Mouse (Mus musculus): Measurements from ENCODE around the gene Hdac11. TPM values are rescaled to one million over a fixed set of nuclear protein-coding genes. Genes with fewer than 3 reads are reported as not detected.

Hdac11 gene
- polyA plus RNA-seq, 1 experiment = 18.4 TPM

DNA sequence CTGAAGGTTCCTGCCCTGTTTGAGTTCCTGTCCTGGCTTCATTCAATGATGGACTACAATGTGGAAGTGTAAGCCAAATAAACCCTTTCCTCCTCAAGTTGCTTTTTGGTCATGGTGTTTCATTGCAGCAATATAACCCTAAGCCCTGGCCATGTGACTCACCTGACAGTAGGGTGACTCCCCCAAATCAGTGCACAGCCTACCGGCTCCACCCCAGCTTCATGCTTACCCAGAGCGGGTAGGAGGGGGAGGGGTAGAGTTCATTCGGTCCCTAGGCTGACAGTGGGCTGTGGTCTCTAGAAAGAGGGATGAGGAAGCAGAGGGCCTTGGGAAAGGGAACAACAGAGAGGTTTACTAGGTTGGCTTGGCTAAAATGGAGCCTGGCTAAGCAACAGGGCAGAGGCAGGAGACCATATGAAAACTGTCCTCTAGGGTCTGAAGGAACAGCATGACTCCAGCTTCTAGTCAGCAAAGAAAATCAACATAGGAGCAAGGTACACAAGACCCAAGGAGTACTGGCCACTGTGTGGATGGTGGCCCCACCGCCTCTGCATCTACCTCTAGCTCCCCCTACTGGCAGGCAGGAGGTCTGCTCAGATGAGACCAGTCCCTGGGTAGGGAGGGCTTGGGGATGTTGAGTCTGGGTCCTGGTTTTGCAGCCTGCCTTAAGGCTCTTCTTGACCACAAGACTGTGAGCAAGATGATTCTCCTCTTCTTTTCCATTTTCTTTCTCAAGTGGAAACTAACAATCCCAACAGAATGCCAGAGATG lies 29.9 kb downstream of the Hdac11 start:
- Histone ChIP-seq H3K4me3 (replicated peaks; ENCODE audit: extremely low read depth, low read depth, low read length) (no peak overlapping the region), H3K4me1 (ENCODE audit: control insufficient read depth, insufficient read depth, low read length) (peaks cover 7% of the 10 kb centered on the region; the same call in 1 of the 2 replicates)
- peak; percentile 81 for TF ChIP-seq CTCF (IDR thresholded peaks at IDR 0.05; ENCODE audit: insufficient read depth, low read length)
- no peak for TF ChIP-seq POLR2A (IDR thresholded peaks at IDR 0.05; ENCODE audit: borderline replicate concordance, extremely low read depth, low read depth, low read length)
- 61% methylated on average over 4 of the region's 4 CpGs for WGBS
- DNase-seq = no peak

DNA sequence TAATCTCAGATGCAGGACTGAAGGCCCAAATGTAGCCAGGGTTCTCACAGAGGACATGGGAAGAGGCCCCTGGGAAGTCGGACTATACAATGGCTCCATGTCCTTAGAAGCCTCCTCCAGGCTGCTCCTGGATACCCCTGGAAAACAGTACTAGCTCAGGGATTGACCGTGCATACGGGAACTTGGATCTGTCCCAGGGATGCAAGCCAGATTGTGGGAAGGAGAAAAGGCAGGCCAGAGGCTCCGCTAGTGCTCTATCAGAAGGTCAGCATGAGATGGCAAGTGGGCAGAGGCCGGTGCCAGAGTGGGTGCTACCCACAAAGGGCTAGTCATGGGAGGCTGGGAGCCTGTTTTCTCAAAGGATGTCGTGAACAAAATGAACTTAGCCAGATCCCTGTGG lies 30.5 kb downstream of the Hdac11 start:
- TF ChIP-seq POLR2A (IDR thresholded peaks at IDR 0.05; ENCODE audit: borderline replicate concordance, extremely low read depth, low read depth, low read length) = no peak
- TF ChIP-seq CTCF (IDR thresholded peaks at IDR 0.05; ENCODE audit: insufficient read depth, low read length) = no peak
- Histone ChIP-seq H3K4me1 (ENCODE audit: control insufficient read depth, insufficient read depth, low read length) (peaks cover 2% of the 10 kb centered on the region; the same call in 1 of the 2 replicates), H3K4me3 (replicated peaks; ENCODE audit: extremely low read depth, low read depth, low read length) (no peak overlapping the region)
- DNase-seq = no peak
- WGBS = 62% methylated on average over 6 of the region's 6 CpGs

DNA sequence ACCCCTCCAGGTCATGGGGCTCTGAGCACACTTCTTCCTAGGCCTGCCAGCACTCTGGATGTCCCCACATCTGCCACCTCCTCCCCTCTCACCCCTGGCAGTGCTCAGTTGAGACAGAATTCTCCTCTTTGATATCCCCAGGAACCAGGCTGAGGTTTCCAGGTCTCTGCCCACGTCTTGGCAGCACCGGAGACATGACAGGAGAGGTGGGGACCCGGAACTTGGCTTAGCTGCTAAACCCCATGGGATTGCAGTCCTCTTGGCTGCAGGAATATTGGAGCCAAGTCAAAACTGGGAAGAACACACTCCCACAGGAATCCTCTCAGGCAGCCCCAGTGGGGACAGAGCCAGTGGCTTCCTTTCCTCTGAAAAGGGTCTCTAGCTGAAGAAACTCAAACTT lies 31.4 kb downstream of the Hdac11 start:
- 43% methylated on average over 3 of the region's 3 CpGs for WGBS
- DNase-seq = no peak
- TF ChIP-seq CTCF (IDR thresholded peaks at IDR 0.05; ENCODE audit: insufficient read depth, low read length) (no peak), POLR2A (IDR thresholded peaks at IDR 0.05; ENCODE audit: borderline replicate concordance, extremely low read depth, low read depth, low read length) (no peak)
- Histone ChIP-seq H3K4me1 (ENCODE audit: control insufficient read depth, insufficient read depth, low read length) (peaks cover 2% of the 10 kb centered on the region; the same call in 1 of the 2 replicates), H3K4me3 (replicated peaks; ENCODE audit: extremely low read depth, low read depth, low read length) (no peak overlapping the region)

DNA sequence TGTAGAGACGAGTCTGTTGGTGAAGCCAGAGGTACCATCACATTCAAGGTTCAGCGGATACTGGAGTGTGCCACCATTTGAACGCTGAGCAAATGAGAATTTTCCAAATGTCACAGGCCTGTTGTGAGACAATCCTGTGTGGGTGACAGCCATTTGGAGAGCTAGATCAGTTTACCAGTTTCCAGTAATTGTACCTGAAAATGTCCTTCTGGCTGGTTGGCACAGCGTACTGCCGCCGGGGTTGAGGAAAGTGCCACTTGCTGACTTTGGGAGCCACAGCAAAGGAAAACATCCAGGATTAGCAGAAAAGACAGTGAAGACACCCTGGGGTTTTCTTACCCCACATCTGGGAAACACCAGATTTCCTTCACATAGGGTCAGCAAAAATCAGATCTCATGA lies 33.5 kb downstream of the Hdac11 start:
- TF ChIP-seq POLR2A (IDR thresholded peaks at IDR 0.05; ENCODE audit: borderline replicate concordance, extremely low read depth, low read depth, low read length) (no peak), CTCF (IDR thresholded peaks at IDR 0.05; ENCODE audit: insufficient read depth, low read length) (no peak)
- Histone ChIP-seq H3K4me3 (replicated peaks; ENCODE audit: extremely low read depth, low read depth, low read length) (no peak overlapping the region), H3K4me1 (ENCODE audit: control insufficient read depth, insufficient read depth, low read length) (no peaks in the 10 kb centered on the region)
- WGBS = 91% methylated on average over 6 of the region's 6 CpGs
- no peak for DNase-seq

DNA sequence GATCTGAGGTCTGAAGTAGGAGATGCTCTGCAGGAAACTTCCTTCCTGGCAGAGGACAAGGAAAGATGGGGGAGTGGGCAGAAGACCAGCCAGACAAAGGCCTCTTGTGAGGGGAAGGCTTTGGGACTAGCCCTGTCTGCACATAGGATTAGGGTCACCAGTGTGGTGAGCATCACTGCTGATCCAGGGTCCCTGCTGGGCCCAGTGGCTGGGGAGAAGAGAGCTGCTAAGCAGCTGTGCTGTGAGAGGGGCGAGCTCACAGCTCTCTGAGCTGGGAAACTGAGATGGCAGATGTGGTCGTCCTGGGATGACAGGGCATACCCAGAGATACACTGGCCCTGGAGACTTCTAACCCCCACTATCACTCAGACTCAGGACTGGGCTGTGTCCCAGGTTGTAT lies 35.0 kb downstream of the Hdac11 start:
- WGBS = 81% methylated on average over 2 of the region's 2 CpGs

DNA sequence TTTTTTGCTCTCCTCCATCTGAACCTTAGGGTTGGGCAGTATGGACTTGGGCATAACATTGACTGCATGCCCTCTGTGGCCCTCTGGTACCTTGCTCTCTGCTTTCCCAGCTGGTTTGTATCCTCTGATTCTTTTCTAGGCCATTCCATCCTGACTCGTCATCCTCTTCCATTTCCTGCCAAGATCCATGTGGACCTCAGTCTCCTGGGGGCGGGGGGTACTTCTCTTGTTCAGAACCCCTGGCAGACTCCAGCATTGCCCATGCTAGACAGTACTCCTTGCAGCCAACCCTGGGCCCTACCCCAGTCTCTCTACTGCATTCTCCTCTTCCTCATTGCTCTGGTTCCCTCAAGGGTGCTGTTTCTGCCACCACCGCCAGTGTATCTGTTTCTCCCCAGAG lies 36.0 kb downstream of the Hdac11 start:
- no peaks in the 10 kb centered on the region for H3K4me1 ChIP-seq (ENCODE audit: control insufficient read depth, insufficient read depth, low read length)
- no peak for TF ChIP-seq CTCF (IDR thresholded peaks at IDR 0.05; ENCODE audit: insufficient read depth, low read length)
- no peak for TF ChIP-seq POLR2A (IDR thresholded peaks at IDR 0.05; ENCODE audit: borderline replicate concordance, extremely low read depth, low read depth, low read length)
- DNase-seq = no peak
- H3K4me3 ChIP-seq (replicated peaks; ENCODE audit: extremely low read depth, low read depth, low read length) = no peak overlapping the region
- WGBS = 65% methylated on average over 3 of the region's 3 CpGs

More for the DNA sequence above, 35.0 kb downstream of the Hdac11 start:
- no peak for DNase-seq
- Histone ChIP-seq H3K4me3 (replicated peaks; ENCODE audit: extremely low read depth, low read depth, low read length) (no peak overlapping the region), H3K4me1 (ENCODE audit: control insufficient read depth, insufficient read depth, low read length) (no peaks in the 10 kb centered on the region)
- TF ChIP-seq POLR2A (IDR thresholded peaks at IDR 0.05; ENCODE audit: borderline replicate concordance, extremely low read depth, low read depth, low read length) (no peak), CTCF (IDR thresholded peaks at IDR 0.05; ENCODE audit: insufficient read depth, low read length) (no peak)

DNA sequence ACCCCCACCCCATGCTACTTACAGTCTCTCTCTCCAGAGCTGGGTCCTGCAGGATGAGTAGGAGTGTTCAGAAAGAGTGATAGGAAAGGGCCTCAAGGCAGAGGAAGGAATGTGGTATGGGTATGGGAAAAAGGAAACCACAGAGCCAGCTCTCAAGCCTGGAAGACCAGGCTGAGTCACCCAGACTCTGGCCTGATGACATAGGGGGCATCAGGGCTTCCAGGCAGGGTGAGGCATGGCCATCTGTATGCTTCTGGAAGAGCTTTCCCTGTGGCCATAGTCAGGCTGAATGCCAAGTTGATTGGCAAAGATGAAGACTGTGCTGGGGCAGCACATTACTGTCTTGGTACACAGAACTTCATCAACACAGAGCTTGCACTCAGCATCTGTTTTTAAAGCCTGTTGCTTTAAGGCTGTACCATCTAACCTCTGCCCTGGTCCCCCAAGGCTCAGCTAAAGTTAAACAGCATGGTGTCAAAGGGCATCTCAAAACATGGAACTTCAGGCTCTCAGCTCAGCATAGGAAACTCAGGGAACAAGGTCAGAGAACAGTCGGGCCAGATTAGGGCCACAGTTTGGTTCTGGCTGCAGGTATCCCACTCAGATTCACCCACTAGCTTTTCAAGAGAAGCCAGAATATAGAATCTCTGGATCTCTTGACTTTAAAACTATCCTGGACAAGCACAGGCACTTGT lies 36.5 kb downstream of the Hdac11 start:
- TF ChIP-seq CTCF (IDR thresholded peaks at IDR 0.05; ENCODE audit: insufficient read depth, low read length) = no peak
- TF ChIP-seq POLR2A (IDR thresholded peaks at IDR 0.05; ENCODE audit: borderline replicate concordance, extremely low read depth, low read depth, low read length) = no peak

DNA sequence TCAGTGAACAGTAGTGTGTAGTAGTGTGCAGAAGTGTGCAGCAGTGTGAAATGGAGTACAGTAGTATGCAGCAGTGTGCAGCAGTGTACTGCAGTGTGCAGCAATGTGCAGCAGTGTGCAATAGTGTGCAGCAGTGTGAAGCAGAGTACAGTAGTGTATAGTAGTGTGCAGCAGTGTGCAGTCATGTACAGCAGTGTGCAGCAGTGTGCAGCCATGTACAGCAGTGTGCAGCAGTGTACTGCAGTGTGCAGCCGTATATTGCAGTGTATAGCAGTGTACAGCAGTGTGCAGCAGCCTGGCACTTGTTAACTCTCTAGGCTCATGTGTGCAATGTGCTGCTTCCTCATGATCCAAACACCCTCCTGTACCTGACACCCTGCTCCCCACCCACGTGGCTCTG lies 42.0 kb downstream of the Hdac11 start:
- Histone ChIP-seq H3K4me3 (replicated peaks; ENCODE audit: extremely low read depth, low read depth, low read length) (no peak overlapping the region), H3K4me1 (ENCODE audit: control insufficient read depth, insufficient read depth, low read length) (peaks cover 2% of the 10 kb centered on the region; the same call in 1 of the 2 replicates)
- DNase-seq = no peak
- 55% methylated on average over 2 of the region's 2 CpGs for WGBS
- no peak for TF ChIP-seq POLR2A (IDR thresholded peaks at IDR 0.05; ENCODE audit: borderline replicate concordance, extremely low read depth, low read depth, low read length)
- no peak for TF ChIP-seq CTCF (IDR thresholded peaks at IDR 0.05; ENCODE audit: insufficient read depth, low read length)

More for the DNA sequence above, 36.5 kb downstream of the Hdac11 start:
- Histone ChIP-seq H3K4me3 (replicated peaks; ENCODE audit: extremely low read depth, low read depth, low read length) (no peak overlapping the region), H3K4me1 (ENCODE audit: control insufficient read depth, insufficient read depth, low read length) (no peaks in the 10 kb centered on the region)
- WGBS = 75% methylated on average over 1 of the region's 1 CpGs
- DNase-seq = no peak

DNA sequence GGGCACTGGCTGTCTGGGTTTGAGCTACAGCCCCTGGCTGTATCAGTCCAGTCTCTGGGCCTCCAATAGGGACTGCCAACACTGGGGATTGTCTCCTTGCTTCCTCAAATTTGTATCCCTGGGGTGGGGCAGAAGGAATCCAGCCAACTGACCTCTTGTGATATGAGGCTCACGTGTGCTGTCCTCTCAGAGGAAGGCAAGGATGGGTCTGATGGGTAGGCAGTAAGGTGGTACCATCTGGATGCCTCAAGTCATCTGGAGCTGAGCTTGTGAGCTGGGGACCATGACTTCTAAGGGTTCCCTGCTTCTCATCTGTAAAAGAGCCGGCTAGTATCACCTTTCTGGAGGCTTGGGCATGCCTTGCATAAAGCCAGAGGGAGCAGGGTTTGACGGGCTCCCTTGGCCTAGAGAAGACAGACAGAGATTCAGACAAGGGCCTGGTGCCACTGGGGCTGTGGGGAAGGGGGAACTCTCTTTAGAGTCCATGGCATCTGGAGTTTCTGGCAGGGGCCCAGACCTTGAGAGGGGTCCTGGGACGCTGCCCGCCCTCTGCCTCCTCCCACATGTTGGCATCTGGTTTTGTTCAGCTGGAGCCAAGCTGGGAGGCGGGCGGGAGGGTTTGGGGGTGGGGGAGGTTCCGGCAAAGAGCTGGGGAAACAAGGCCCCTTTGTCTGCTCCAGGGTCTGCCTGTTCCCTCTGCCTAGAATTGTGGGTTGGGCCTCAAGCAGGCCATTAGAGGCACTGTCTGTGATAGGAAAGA lies 44.1 kb downstream of the Hdac11 start:
- TF ChIP-seq POLR2A (IDR thresholded peaks at IDR 0.05; ENCODE audit: borderline replicate concordance, extremely low read depth, low read depth, low read length) (no peak), CTCF (IDR thresholded peaks at IDR 0.05; ENCODE audit: insufficient read depth, low read length) (no peak)
- WGBS = 49% methylated on average over 8 of the region's 8 CpGs
- Histone ChIP-seq H3K4me1 (ENCODE audit: control insufficient read depth, insufficient read depth, low read length) (peaks cover 2% of the 10 kb centered on the region; the same call in 1 of the 2 replicates), H3K4me3 (replicated peaks; ENCODE audit: extremely low read depth, low read depth, low read length) (no peak overlapping the region)
- no peak for DNase-seq
